Mouse (Mus musculus): ENCODE measurements around the gene Glis3. TPM values are rescaled to one million over a fixed set of nuclear protein-coding genes. Genes with fewer than 3 reads are reported as not detected.

Glis3 gene
- polyA plus RNA-seq, 1 experiment from 2014 or later = 2.3 TPM

GRCm38 (mm10) chr19:28266850-28267249 is 413.0 kb downstream of the Glis3 start:
- H3K27ac ChIP-seq (replicated peaks) = no peak overlapping the region
- H3K9me3 ChIP-seq = no peaks in the 10 kb centered on the region
- 90% methylated on average over 8 of the region's 8 CpGs for WGBS
- H3K27me3 ChIP-seq (replicated peaks; ENCODE audit: low read depth, poor library complexity, severe bottlenecking) = no peaks in the 10 kb centered on the region
- DNase-seq (ENCODE audit: low spot score) = no peak
- no peaks in the 10 kb centered on the region for H3K4me1 ChIP-seq
- no peaks in the 10 kb centered on the region for H3K36me3 ChIP-seq (replicated peaks)
- H3K4me3 ChIP-seq = no peak overlapping the region

DNA sequence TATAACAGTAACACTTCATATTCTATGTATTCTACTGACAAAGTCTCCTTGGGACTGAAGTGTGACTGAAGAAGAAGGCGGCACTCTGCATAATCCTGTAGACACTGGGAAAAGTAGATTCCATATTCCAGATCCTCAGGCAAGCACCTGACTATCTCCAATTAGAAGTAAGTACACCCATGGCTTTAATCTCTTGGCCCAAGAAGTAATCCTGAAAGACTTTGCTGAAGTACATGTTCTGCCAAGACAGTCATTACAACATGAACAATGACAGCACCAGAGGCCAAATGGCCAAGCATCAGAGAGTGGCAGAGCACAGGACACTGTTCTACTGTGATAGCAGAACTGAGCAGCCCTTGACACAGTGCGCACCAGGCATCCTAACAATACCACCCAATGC is 414.1 kb downstream of the Glis3 start:
- H3K9me3 ChIP-seq = no peaks in the 10 kb centered on the region
- no peaks in the 10 kb centered on the region for H3K4me1 ChIP-seq
- H3K27ac ChIP-seq (replicated peaks) = no peak overlapping the region
- DNase-seq (ENCODE audit: low spot score) = no peak
- no peaks in the 10 kb centered on the region for H3K36me3 ChIP-seq (replicated peaks)
- H3K27me3 ChIP-seq (replicated peaks; ENCODE audit: low read depth, poor library complexity, severe bottlenecking) = no peaks in the 10 kb centered on the region
- no peak overlapping the region for H3K4me3 ChIP-seq
- WGBS = 94% methylated on average over 2 of the region's 2 CpGs

DNA sequence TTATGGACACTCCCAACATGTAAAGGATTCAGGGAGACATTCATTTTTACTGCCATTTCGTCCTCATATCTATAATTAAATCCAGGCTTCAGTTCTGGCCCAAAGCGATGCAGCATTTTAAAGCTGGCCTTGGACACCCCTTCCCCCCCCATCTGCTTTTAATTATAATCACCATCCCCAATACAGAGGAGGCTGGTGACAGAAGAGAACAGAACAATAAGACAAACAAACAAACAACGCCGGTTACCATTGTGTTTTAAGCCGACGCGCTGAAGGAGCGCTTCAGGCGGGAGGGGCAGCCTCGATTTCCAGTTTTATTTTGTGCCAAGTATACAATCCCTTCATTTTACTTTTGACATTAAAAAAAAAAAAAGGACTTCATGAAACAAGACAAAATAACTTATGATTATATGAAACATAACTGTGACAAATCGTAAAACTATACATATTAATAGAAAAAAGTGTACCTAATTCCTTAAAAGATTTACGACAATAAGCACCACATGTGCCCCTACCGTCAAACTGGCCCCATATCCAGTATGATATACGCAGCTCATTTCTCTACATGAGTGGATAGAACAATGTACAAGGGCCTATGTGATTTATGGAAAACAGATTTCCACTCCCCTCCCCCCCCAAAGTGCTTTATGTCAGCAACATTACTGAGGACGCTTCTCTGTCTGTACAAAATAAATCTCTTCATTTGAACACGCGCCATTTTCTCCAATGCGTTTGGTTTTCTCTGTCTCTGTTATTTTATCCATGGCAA is 420.8 kb downstream of the Glis3 start:
- Histone ChIP-seq H3K36me3 (replicated peaks) (no peaks in the 10 kb centered on the region), H3K27ac (replicated peaks) (no peak overlapping the region)

DNA sequence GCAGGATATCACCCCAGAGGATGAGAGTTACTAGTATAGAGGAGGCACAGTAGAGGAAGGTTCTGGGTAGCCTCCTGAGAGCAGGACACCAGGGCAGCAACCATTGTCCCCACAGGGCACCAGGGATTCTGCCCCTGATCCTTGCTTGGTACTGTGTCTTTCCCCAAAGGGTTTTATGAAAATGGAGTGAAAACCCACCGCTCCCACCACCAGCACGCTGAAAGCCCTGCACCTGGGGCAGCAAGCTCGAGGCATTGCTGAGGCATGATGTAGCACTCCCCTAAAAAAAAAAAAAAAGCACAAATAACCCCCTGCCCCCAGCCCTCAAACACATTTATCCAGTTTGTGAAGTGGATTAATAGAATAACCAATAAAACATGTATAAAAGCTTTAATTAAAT is 421.4 kb downstream of the Glis3 start:
- DNase-seq (ENCODE audit: low spot score) = peak; percentile 16
- H3K9me3 ChIP-seq = no peaks in the 10 kb centered on the region
- no peaks in the 10 kb centered on the region for H3K27me3 ChIP-seq (replicated peaks; ENCODE audit: low read depth, poor library complexity, severe bottlenecking)
- no peak overlapping the region for H3K4me3 ChIP-seq
- no peaks in the 10 kb centered on the region for H3K36me3 ChIP-seq (replicated peaks)
- peak overlapping the region; percentile 44 for H3K27ac ChIP-seq (replicated peaks)
- 54% methylated on average over 3 of the region's 3 CpGs for WGBS
- peaks cover 7% of the 10 kb centered on the region for H3K4me1 ChIP-seq

More for the DNA sequence above, 420.8 kb downstream of the Glis3 start:
- Histone ChIP-seq H3K27me3 (replicated peaks; ENCODE audit: low read depth, poor library complexity, severe bottlenecking) (no peaks in the 10 kb centered on the region), H3K4me1 (peaks cover 7% of the 10 kb centered on the region), H3K4me3 (no peak overlapping the region), H3K9me3 (no peaks in the 10 kb centered on the region)
- WGBS = 75% methylated on average over 18 of the region's 18 CpGs
- peak; percentile 16 for DNase-seq (ENCODE audit: low spot score)

DNA sequence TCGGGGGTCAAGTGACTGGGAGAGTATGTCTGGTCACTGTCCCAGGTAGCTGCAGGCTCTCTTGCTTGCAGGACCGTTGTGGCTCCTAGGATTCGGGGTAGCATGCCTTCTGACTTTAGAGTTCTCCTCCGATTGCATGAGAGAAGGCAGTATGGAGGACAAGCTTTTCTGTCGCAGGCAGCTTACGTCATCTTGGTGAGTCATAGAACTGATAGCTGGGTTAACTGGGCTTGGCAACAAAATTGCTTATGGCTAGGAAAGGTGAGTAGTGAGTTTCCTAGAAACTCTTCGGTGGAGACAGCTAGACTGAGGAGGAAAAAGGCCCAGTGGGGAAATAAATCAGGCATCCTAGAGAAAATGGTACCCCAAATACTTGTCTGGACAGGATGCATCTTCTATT is 432.5 kb downstream of the Glis3 start:
- Histone ChIP-seq H3K27ac (replicated peaks) (no peak overlapping the region), H3K27me3 (replicated peaks; ENCODE audit: low read depth, poor library complexity, severe bottlenecking) (no peaks in the 10 kb centered on the region), H3K36me3 (replicated peaks) (no peaks in the 10 kb centered on the region), H3K4me3 (no peak overlapping the region), H3K9me3 (no peaks in the 10 kb centered on the region), H3K4me1 (no peaks in the 10 kb centered on the region)
- 91% methylated on average over 7 of the region's 7 CpGs for WGBS
- no peak for DNase-seq (ENCODE audit: low spot score)

GRCm38 (mm10) chr19:28246186-28246585 is 433.7 kb downstream of the Glis3 start:
- H3K27me3 ChIP-seq (replicated peaks; ENCODE audit: low read depth, poor library complexity, severe bottlenecking) = no peaks in the 10 kb centered on the region; the same call in 1 of the 2 replicates
- WGBS = 90% methylated on average over 5 of the region's 5 CpGs
- no peak overlapping the region for H3K27ac ChIP-seq (replicated peaks)
- no peak for DNase-seq (ENCODE audit: low spot score)
- no peaks in the 10 kb centered on the region for H3K4me1 ChIP-seq
- H3K9me3 ChIP-seq = no peaks in the 10 kb centered on the region
- H3K4me3 ChIP-seq = no peak overlapping the region
- H3K36me3 ChIP-seq (replicated peaks) = no peaks in the 10 kb centered on the region

- Histone ChIP-seq H3K36me3 (replicated peaks) (no peaks in the 10 kb centered on the region), H3K9me3 (no peaks in the 10 kb centered on the region), H3K4me1 (no peaks in the 10 kb centered on the region), H3K4me3 (no peak overlapping the region), H3K27ac (replicated peaks) (no peak overlapping the region), H3K27me3 (replicated peaks; ENCODE audit: low read depth, poor library complexity, severe bottlenecking) (no peaks in the 10 kb centered on the region; the same call in 1 of the 2 replicates)
- DNase-seq (ENCODE audit: low spot score) = no peak
- WGBS = 79% methylated on average over 4 of the region's 4 CpGs
These were observed 441.8 kb downstream of the Glis3 start for GRCm38 (mm10) chr19:28238073-28238472.

GRCm38 (mm10) chr19:28237621-28238020 is 442.3 kb downstream of the Glis3 start:
- 95% methylated on average over 2 of the region's 2 CpGs for WGBS
- no peak overlapping the region for H3K4me3 ChIP-seq
- no peaks in the 10 kb centered on the region; the same call in 1 of the 2 replicates for H3K27me3 ChIP-seq (replicated peaks; ENCODE audit: low read depth, poor library complexity, severe bottlenecking)
- no peaks in the 10 kb centered on the region for H3K36me3 ChIP-seq (replicated peaks)
- H3K27ac ChIP-seq (replicated peaks) = no peak overlapping the region
- no peaks in the 10 kb centered on the region for H3K9me3 ChIP-seq
- no peak for DNase-seq (ENCODE audit: low spot score)
- H3K4me1 ChIP-seq = no peaks in the 10 kb centered on the region

GRCm38 (mm10) chr19:28235571-28235970 is 444.3 kb downstream of the Glis3 start:
- H3K27me3 ChIP-seq (replicated peaks; ENCODE audit: low read depth, poor library complexity, severe bottlenecking) = no peaks in the 10 kb centered on the region
- no peaks in the 10 kb centered on the region for H3K9me3 ChIP-seq
- H3K36me3 ChIP-seq (replicated peaks) = no peaks in the 10 kb centered on the region
- no peaks in the 10 kb centered on the region for H3K4me1 ChIP-seq
- WGBS = 85% methylated on average over 5 of the region's 5 CpGs
- H3K4me3 ChIP-seq = no peak overlapping the region
- no peak for DNase-seq (ENCODE audit: low spot score)
- H3K27ac ChIP-seq (replicated peaks) = no peak overlapping the region

DNA sequence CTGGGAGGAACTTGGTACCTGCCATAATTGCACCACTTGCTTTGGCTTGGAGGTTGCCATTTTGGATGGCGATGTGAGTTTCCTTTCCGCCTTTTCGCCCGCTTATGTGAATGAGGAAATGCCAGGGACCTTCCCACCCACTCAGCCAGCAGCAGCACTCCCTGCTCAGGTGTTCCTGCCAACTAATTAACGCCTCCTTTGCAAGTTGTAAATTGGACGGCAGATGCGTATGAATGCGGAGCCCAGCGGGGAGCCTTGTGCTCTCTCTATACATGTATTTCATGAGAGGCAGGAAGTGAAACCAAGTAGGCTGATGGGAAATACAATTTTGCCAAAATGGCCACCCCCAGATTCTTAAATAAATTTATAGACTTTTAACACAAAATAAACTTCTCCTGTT is 444.8 kb downstream of the Glis3 start:
- H3K27ac ChIP-seq (replicated peaks) = no peak overlapping the region
- no peaks in the 10 kb centered on the region for H3K36me3 ChIP-seq (replicated peaks)
- no peaks in the 10 kb centered on the region for H3K9me3 ChIP-seq
- no peak for DNase-seq (ENCODE audit: low spot score)
- 93% methylated on average over 9 of the region's 9 CpGs for WGBS
- no peak overlapping the region for H3K4me3 ChIP-seq
- no peaks in the 10 kb centered on the region for H3K4me1 ChIP-seq
- no peaks in the 10 kb centered on the region for H3K27me3 ChIP-seq (replicated peaks; ENCODE audit: low read depth, poor library complexity, severe bottlenecking)

GRCm38 (mm10) chr19:28234676-28235075 is 445.2 kb downstream of the Glis3 start:
- Histone ChIP-seq H3K27me3 (replicated peaks; ENCODE audit: low read depth, poor library complexity, severe bottlenecking) (no peaks in the 10 kb centered on the region), H3K4me3 (no peak overlapping the region), H3K9me3 (no peaks in the 10 kb centered on the region), H3K36me3 (replicated peaks) (no peaks in the 10 kb centered on the region), H3K27ac (replicated peaks) (no peak overlapping the region), H3K4me1 (no peaks in the 10 kb centered on the region)
- 93% methylated on average over 2 of the region's 2 CpGs for WGBS
- DNase-seq (ENCODE audit: low spot score) = no peak

GRCm38 (mm10) chr19:28231511-28231910 is 448.4 kb downstream of the Glis3 start:
- H3K36me3 ChIP-seq (replicated peaks) = no peaks in the 10 kb centered on the region
- no peak for DNase-seq (ENCODE audit: low spot score)
- H3K27me3 ChIP-seq (replicated peaks; ENCODE audit: low read depth, poor library complexity, severe bottlenecking) = no peaks in the 10 kb centered on the region
- no peak overlapping the region for H3K4me3 ChIP-seq
- H3K4me1 ChIP-seq = peaks cover 13% of the 10 kb centered on the region
- no peak overlapping the region for H3K27ac ChIP-seq (replicated peaks)
- WGBS = 75% methylated on average over 3 of the region's 3 CpGs
- H3K9me3 ChIP-seq = no peaks in the 10 kb centered on the region

- no peaks in the 10 kb centered on the region for H3K27me3 ChIP-seq (replicated peaks; ENCODE audit: low read depth, poor library complexity, severe bottlenecking)
- no peak overlapping the region for H3K4me3 ChIP-seq
- H3K27ac ChIP-seq (replicated peaks) = peak overlapping the region; percentile 40
- no peaks in the 10 kb centered on the region for H3K9me3 ChIP-seq
- 69% methylated on average over 10 of the region's 10 CpGs for WGBS
- peak; percentile 15 for DNase-seq (ENCODE audit: low spot score)
- H3K4me1 ChIP-seq = peaks cover 18% of the 10 kb centered on the region
- no peaks in the 10 kb centered on the region for H3K36me3 ChIP-seq (replicated peaks)
These were observed 452.4 kb downstream of the Glis3 start for GRCm38 (mm10) chr19:28227526-28227925.
